Mouse (Mus musculus) embryonic facial prominence, embryonic 15.5 days (tissue): ENCODE measurements around the gene Plcb4. TPM values are rescaled to one million over a fixed set of nuclear protein-coding genes. Genes with fewer than 3 reads are reported as not detected.
A peak's percentile ranks its signal among the peaks of the same experiment; 100 is the strongest.

Experiments used
- ATAC-seq: fragments of 200-750 bp; cut with Nextera tagmentation; 2 replicates; pipeline ENCODE4 v1.8.0; 2017; ENCODE audit warnings: low read depth, moderate TSS enrichment; ENCODE audit not compliant: insufficient number of reproducible peaks, low FRiP score, low TSS enrichment
- H3K27ac ChIP-seq: fragments of 300-500 bp; sonication (generic); replicated peaks from 2 replicates; pipeline ENCODE4 v1.5.1; 2015; ENCODE audit warnings: mild to moderate bottlenecking, inconsistent platforms
- H3K27me3 ChIP-seq: fragments of 300-500 bp; sonication (generic); 2 replicates; pipeline ENCODE4 v1.6.1; 2015; ENCODE audit warnings: inconsistent platforms
- H3K36me3 ChIP-seq: fragments of 300-500 bp; sonication (generic); 2 replicates; pipeline ENCODE4 v1.6.1; 2015; ENCODE audit warnings: mild to moderate bottlenecking, inconsistent platforms
- H3K4me1 ChIP-seq: fragments of 300-500 bp; sonication (generic); 2 replicates; pipeline ENCODE4 v1.6.1; 2015; ENCODE audit warnings: inconsistent platforms
- H3K4me2 ChIP-seq: fragments of 300-500 bp; sonication (generic); replicated peaks from 2 replicates; pipeline ENCODE4 v1.6.1; 2015; ENCODE audit warnings: mild to moderate bottlenecking, inconsistent platforms
- H3K4me3 ChIP-seq: fragments of 300-500 bp; sonication (generic); replicated peaks from 2 replicates; pipeline ENCODE4 v1.5.1; 2015; ENCODE audit warnings: mild to moderate bottlenecking, inconsistent platforms
- H3K9ac ChIP-seq: fragments of 300-500 bp; sonication (generic); 2 replicates; pipeline ENCODE4 v1.6.1; 2015; ENCODE audit warnings: inconsistent platforms
- H3K9me3 ChIP-seq: fragments of 300-500 bp; sonication (generic); replicated peaks from 2 replicates; pipeline ENCODE4 v1.6.1; 2016; ENCODE audit warnings: inconsistent platforms
- WGBS: fragments of 180-500 bp; shearing (Covaris S2); methylation state at CpG from one replicate; pipeline ENCODE4 v1.1.7; 2015; 5-methylcytosine and 5-hydroxymethylcytosine counted together
- polyA plus RNA-seq: library from polyadenylated mRNA; unstranded; fragments of >200 nt; fragmentation: Nextera tagmentation; extraction: Ambion mirVana; gene quantifications from 2 replicates; pipeline ENCODE4 v1.2.1, GENCODE M21; 2015

Plcb4 gene
- polyA plus RNA-seq, 1 experiment from 2014 or later, result 20.6 TPM

DNA sequence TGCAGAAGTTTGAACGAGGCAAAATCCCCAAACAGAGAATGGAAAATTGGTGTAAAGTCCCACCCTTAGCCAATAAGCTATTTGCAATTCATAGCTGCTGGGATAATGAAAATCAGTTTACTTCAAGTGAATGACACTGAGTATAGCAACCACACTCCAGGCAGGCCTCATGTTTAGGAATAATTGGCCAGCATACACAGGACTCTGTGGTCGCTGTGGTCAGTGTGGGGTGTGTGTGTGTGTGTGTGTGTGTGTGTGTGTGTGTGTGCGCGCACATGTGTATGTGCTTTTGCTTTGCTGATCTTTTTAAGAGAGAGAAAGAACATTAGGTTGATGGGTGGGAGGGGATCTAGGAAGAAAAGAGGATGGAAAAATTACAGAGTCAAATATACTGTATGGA, 134.1 kb downstream of the Plcb4 start:
- Histone ChIP-seq H3K4me2 (no peak overlapping the region), H3K27ac (no peak overlapping the region), H3K4me3 (no peak overlapping the region), H3K36me3 (no peaks in the 10 kb centered on the region), H3K27me3 (no peaks in the 10 kb centered on the region), H3K9ac (no peak overlapping the region), H3K9me3 (no peaks in the 10 kb centered on the region), H3K4me1 (peaks cover 5% of the 10 kb centered on the region)
- WGBS, result 80% methylated on average over 4 of the region's 4 CpGs
- ATAC-seq, result no peak

DNA sequence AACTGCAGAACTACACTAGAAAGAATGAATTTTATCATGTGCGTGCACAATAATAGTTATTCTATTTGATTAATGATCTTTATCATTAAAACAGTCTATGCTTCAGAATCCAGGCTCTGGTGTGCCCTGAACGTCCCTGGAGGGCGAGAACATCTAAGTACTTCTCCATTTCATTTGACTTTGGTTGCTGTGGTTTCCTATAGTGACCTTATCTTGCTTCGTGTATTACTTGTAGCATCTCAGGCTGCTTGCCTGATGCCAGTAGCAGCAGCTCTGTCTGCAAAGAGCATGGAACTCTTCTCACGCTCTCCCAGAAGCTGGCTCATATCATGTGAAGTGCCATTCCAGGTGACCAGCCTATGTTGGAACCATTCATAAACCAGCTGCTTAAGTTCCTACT, 137.9 kb downstream of the Plcb4 start:
- ATAC-seq, result no peak
- no peak overlapping the region for H3K27ac ChIP-seq
- H3K27me3 ChIP-seq, result no peaks in the 10 kb centered on the region
- H3K4me3 ChIP-seq, result no peak overlapping the region
- 90% methylated on average over 5 of the region's 5 CpGs for WGBS
- peaks cover 15% of the 10 kb centered on the region for H3K4me1 ChIP-seq
- no peaks in the 10 kb centered on the region for H3K9me3 ChIP-seq
- no peak overlapping the region for H3K9ac ChIP-seq
- H3K4me2 ChIP-seq, result no peak overlapping the region
- H3K36me3 ChIP-seq, result no peaks in the 10 kb centered on the region

DNA sequence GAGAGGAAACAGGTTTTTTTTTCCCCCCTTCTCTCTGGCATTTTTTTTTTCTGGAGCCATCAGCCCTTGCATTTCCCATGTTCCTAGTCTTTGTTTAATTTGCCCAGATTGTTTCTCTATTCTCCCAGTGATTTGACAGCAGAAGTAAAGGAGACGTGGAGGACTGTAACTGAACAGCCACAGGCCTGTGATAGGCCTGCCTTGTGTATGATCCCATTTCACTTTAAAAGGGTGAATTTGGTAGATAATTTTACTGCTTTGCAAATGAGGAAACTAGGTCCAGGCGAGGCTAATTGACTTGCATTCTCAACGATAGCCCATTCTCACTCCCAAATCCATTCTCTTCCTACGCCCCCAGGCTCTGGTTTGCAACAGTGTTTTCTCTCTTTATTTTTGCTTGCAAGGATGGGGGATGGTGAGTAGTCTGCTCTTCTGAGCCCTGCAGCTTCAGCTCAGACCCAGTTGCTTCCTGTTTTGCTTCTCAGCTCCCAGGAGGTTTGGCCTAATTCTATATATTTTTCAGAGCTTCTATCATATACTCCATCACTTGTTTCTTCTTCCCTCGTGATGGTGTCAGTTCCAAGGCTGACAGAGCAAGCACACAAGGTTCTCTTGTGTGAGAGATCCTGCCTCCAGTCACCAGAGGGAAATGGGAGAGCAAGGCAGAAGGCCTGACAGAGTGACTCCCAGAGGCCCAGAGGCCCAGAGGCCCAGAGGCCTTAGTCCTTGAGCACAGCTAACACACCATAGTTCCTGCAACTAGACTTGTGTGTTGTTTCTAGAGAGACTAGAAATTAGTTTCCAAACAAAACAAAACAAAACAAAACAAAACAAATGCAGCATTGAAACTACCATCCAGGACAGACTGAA, 139.1 kb downstream of the Plcb4 start:
- WGBS, result 21% methylated on average over 5 of the region's 5 CpGs
- no peaks in the 10 kb centered on the region for H3K36me3 ChIP-seq
- H3K27me3 ChIP-seq, result no peaks in the 10 kb centered on the region
- peak; percentile 39; the same call in 1 of the 2 replicates for ATAC-seq
- H3K4me2 ChIP-seq, result no peak overlapping the region
- peak overlapping the region; percentile 55 for H3K27ac ChIP-seq
- H3K9ac ChIP-seq, result no peak overlapping the region
- H3K9me3 ChIP-seq, result no peaks in the 10 kb centered on the region
- no peak overlapping the region for H3K4me3 ChIP-seq
- peaks cover 15% of the 10 kb centered on the region for H3K4me1 ChIP-seq

DNA sequence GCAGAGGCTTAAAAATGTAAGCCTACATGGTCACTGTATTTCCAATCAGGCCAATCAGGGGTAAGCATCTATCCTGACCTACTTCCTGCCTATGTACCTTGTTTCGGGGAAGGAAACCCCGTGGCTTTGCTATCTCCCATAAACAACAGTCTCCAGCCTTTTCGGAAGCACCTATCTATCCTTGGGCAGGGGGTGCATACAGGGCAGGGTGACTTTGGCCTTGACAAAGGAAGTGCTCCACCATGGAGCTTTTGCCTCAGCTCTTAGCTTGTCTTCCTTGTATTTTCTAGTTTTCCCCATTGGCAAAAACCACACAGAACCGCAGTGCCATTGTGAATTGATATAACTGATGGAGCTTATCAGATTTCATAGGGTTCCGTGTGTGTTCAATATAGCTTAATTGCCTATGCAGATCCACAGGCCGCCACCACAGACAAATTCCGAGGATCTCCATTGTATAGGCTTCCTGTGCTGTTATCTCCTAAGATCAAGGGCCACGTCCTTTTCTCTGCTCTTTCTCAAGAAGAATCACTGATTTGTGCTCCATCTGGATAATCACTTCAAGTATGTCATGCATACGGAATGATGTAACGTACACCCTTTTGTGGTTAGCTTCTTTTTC, 140.4 kb downstream of the Plcb4 start:
- H3K27me3 ChIP-seq, result no peaks in the 10 kb centered on the region
- ATAC-seq, result no peak
- no peaks in the 10 kb centered on the region for H3K36me3 ChIP-seq
- whole genome bisulfite sequencing, result 63% methylated on average over 10 of the region's 10 CpGs
- no peak overlapping the region for H3K4me3 ChIP-seq
- H3K9me3 ChIP-seq, result no peaks in the 10 kb centered on the region
- peaks cover 15% of the 10 kb centered on the region for H3K4me1 ChIP-seq
- no peak overlapping the region for H3K4me2 ChIP-seq
- no peak overlapping the region for H3K27ac ChIP-seq
- H3K9ac ChIP-seq, result no peak overlapping the region

DNA sequence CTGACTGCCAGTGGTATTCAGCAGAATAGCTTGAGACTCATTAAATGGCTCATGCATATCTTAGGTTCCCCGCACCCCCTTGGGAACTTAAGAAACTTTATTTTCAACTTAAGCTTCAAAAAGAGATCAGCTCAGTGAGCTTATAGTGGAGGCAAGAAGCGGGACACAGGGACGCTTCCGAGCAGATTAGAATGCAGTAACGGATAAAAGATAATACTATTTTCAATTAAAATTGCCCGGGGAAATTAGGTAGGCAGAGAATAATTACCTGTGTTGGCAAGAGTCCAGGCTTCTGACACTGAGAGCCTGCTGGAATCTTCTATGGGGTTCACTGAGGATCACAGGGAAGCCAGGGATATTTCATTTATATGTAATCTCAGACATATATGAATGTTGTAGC, 141.6 kb downstream of the Plcb4 start:
- no peak overlapping the region for H3K9ac ChIP-seq
- H3K27me3 ChIP-seq, result no peaks in the 10 kb centered on the region
- no peak overlapping the region for H3K4me3 ChIP-seq
- H3K4me1 ChIP-seq, result peaks cover 15% of the 10 kb centered on the region
- no peaks in the 10 kb centered on the region for H3K36me3 ChIP-seq
- no peak overlapping the region for H3K27ac ChIP-seq
- no peak overlapping the region for H3K4me2 ChIP-seq
- 58% methylated on average over 6 of the region's 6 CpGs for WGBS
- H3K9me3 ChIP-seq, result no peaks in the 10 kb centered on the region
- ATAC-seq, result no peak

DNA sequence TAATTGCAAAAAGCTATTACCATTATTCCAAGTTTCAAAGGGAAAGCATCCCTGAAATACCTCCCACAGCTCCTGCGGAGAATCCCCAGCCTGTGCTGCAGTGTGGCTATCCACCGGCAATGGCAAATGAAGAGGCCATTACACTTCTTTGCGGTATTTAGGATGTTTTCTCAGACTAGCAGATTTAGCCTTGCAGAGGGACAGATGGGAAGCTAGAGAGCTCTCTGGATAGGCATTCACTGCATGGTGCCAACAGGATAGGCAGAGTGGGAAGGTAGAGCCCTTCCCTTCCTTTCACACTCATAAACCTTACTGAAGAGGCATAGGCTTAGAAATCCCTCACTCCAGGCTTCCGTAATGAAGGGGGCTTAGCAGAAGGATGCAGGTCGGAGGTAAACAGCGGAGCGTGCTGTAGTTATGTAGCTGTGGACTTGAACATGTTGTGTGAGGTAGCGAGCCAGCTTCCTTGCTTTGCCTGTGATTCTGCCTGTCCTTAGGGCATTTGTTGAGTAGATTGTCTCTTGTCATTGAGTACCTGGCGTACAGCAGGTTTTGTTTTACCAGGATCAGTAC, 144.2 kb downstream of the Plcb4 start:
- no peaks in the 10 kb centered on the region for H3K27me3 ChIP-seq
- no peaks in the 10 kb centered on the region for H3K36me3 ChIP-seq
- 82% methylated on average over 9 of the region's 9 CpGs for WGBS
- no peak overlapping the region for H3K4me2 ChIP-seq
- H3K9ac ChIP-seq, result no peak overlapping the region
- peaks cover 9% of the 10 kb centered on the region for H3K4me1 ChIP-seq
- H3K27ac ChIP-seq, result no peak overlapping the region
- no peak overlapping the region for H3K4me3 ChIP-seq
- H3K9me3 ChIP-seq, result no peaks in the 10 kb centered on the region
- ATAC-seq, result no peak

DNA sequence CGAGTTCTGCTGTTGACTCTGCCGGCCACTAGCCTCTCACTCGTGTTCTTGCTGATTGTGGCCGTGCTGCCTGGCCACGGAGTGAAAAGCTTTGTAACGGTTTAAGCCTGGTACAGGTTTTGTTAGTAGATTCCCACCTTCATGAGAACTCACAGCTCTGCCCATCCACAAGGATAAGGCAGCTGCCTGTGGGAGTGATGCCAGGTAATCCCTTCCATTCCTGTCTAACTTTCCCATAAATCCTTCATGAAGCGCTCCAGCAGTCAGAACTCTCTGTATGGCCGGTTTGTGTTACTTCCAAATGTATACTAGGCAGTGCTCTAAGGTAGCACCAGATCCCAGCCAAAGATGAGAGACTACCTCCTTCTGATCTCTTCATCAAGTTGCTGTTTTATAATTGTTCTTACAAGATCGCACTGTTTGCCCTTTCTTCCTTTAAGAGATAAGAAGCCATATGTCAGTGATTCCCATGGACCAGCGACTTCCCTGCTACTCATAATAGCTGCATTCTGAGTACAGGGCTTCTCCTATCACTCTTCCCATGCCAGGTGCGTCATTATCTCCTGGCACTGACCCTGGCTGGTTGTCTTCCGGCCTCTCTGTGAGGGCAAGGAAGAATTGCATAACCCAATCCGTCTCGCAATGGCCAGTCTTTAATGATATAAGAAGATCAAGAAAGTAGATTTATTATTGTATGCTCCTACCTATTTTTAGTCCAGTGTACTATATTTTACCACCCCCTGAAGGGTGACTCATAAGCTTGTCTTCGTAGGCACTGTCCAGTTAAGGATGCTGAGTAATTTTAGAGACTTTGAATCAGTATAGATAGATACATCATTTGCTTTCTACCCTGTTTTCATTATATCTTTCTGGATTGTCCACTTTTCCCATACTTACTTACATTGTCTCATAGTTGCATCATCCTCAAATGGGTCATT, 147.2 kb downstream of the Plcb4 start:
- Histone ChIP-seq H3K4me1 (no peaks in the 10 kb centered on the region), H3K36me3 (no peaks in the 10 kb centered on the region), H3K27ac (no peak overlapping the region), H3K9me3 (no peaks in the 10 kb centered on the region), H3K9ac (no peak overlapping the region), H3K4me2 (no peak overlapping the region), H3K27me3 (no peaks in the 10 kb centered on the region), H3K4me3 (no peak overlapping the region)
- ATAC-seq, result no peak
- WGBS, result 87% methylated on average over 15 of the region's 15 CpGs

DNA sequence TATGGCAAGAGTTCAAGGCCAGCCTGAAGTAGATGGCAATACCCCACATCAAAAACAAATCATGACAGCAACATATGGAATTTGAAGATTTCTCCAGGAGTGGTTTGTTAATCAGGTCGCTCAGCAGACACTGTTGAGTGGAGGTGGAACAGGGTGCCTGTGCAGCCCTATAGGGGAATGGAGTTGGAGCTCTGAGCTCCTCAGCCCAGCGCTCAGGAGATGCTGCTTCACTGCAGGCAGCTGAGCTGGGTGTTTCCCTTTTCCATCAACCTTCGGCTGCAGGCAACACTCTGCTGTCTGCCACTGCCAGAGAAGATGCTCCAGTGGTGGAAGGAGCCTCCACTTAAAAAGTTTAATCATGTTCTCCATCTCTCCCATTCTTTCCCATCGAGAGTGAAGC, 149.5 kb downstream of the Plcb4 start:
- Histone ChIP-seq H3K36me3 (no peaks in the 10 kb centered on the region), H3K4me2 (no peak overlapping the region), H3K4me3 (no peak overlapping the region), H3K9me3 (no peaks in the 10 kb centered on the region), H3K27me3 (no peaks in the 10 kb centered on the region), H3K4me1 (no peaks in the 10 kb centered on the region), H3K27ac (no peak overlapping the region), H3K9ac (no peak overlapping the region)
- WGBS, result 72% methylated on average over 4 of the region's 4 CpGs
- no peak for ATAC-seq

DNA sequence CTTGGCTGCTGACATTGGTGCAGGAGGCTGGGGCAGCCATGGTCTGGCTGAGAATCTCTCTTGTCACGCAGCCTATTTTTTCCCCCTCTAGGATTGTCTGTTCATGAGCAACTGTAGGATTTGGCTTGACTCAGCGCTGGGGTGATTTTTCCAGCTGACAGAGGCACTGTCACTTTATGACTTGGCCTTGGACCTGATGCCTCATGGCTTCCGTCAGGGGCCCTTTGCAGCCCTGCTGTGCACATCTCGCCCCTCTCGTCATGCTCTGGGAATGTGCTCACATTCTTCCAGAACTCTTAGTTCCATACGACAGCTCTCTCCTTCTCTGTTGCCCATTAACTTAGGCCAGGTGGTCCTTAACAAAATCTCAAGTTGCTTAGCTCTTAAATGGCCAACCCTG, 152.0 kb downstream of the Plcb4 start:
- H3K4me1 ChIP-seq, result no peaks in the 10 kb centered on the region
- no peak overlapping the region for H3K4me3 ChIP-seq
- no peaks in the 10 kb centered on the region for H3K27me3 ChIP-seq
- H3K9me3 ChIP-seq, result no peaks in the 10 kb centered on the region
- H3K36me3 ChIP-seq, result no peaks in the 10 kb centered on the region
- H3K9ac ChIP-seq, result no peak overlapping the region
- H3K27ac ChIP-seq, result no peak overlapping the region
- H3K4me2 ChIP-seq, result no peak overlapping the region
- 61% methylated on average over 6 of the region's 6 CpGs for WGBS
- no peak for ATAC-seq

DNA sequence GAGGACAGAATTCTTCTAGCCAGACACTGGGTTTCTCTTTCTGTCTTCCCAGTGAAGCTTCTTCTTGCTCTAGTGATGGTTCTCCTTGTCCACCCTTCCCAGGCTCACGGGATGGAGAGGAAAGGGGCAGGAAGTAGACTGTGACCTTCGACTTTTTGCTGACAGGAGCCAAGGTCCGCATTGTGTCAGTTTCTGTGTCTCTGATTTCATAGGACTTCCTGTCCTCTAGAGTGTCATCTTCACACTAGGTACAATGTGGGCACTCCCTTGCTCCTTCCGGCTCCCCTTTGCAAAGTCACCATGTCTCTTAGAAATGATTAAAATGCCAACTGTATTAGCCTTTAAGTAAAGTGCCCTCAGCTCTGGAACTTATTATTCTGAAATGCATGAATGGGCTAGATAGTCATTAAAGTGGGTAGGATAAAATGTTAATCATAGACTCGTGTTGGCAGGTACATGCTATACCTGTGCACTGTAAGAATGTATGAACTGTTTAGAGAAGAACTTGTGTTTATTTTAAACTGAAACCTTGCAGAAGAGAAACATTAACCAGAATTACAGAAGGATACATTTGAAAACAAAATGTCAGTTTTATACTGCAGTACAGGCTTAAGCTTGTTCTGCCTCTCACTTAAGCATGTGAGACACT, 152.8 kb downstream of the Plcb4 start:
- Histone ChIP-seq H3K9me3 (no peaks in the 10 kb centered on the region), H3K4me2 (no peak overlapping the region), H3K36me3 (no peaks in the 10 kb centered on the region), H3K27me3 (no peaks in the 10 kb centered on the region), H3K9ac (no peak overlapping the region), H3K4me1 (no peaks in the 10 kb centered on the region), H3K27ac (no peak overlapping the region), H3K4me3 (no peak overlapping the region)
- ATAC-seq, result no peak
- 49% methylated on average over 5 of the region's 5 CpGs for WGBS
